Mouse (Mus musculus): Measurements from ENCODE around the gene Oprm1.
"Not testable (repeated sequence)": the region's sequence is repeated elsewhere in the genome, so short reads cannot be mapped to it uniquely, and the experiment has no call there.

The Oprm1 gene

DNA sequence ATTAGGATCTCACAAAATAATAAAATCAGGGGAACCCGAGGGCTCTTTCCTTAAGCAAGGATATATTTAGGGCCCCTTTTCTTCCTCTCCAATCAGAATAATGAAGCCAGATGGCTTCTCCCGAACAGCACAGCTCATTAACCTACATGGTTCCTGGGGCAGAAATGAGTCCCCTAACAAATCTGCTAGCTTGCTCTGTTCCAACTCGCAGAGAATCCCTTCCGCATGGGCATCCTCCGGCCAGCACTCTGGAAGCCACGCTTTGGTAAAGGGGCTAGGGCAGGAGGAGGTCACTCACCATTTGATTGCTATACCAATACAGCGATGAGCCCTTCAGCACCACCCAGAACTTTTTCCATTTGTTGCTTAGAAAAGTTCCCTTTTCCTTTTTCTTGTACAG, 220.9 kb downstream of the Oprm1 start:
- peak in 1 of 2 experiments; percentile 26 for DNase-seq

DNA sequence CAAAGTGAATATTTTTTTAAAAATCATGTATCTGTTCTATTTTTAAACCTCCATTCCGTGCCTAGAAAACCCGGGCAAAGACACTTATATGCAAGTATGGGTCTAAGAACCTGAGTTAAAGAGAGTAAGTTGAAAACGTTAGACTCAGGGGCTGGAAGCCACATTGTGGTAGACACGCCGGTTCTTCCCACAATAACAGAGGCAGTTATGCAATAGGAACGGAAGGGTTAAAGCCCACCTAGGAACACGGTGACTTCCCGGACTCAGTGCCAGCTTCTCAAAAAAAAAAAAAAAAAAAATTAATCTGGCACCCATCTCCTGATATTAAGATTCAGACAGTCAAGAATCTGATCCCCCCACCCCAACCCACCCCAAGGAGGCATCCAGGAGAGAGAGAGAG, 221.5 kb downstream of the Oprm1 start:
- no peak for DNase-seq

DNA sequence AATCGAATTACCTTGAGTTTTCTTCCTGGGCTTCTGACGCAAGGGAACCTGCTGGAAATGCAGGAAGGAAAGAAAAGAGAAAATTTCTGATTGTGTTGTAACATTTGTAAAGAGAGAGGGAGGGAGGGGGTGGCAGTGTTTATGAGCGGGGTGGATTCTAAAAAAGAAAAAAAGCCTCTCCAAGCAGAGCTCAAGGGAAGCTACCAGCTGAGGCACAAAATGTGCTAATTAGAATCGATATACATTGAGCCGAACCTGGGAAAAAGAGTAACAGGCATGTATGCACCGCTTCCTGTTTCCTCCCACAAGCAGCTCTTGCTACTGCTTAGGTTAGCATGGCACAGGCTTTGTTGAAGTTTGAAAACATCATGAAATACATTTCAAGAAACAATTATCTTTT, 221.9 kb downstream of the Oprm1 start:
- no peak for DNase-seq

DNA sequence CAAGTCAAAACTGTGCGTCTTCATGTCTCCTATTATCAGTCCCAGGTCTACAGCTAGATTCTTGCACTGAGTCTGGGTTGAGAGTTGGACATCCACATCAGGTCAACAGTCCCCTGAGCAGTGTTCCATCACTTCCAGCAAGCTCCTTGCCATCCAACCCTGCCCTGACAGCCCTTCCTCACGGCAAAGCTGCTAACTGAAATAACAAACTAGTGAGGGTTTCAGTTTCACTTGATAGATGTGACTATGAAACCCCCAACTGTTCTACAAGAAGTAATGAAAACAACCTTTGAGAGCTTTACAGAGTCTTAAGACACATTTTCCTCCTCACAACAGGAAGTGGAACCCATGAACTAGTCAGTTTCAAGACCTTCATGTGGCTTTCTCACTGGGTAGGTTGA, 224.4 kb downstream of the Oprm1 start:
- peak; percentile 54 to 59 for DNase-seq

DNA sequence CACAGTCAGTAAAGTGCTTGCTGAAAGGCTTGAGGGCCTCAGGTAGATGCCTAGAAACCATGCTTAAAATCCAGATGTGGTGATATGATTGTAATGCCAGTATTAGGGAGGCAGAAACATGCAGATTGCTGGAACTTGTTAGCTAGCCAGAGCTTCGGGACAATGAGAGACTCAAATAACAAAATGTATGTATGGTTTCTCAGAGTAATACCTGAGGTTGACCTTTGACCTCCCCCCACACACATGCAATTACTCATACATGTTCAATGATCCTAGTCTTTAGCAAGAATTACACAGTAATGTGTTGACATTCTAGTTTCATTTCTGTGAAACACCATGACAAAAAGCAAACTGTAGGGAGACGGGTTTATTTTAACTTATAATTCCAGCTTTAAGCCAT, 225.1 kb downstream of the Oprm1 start:
- no peak for DNase-seq

DNA sequence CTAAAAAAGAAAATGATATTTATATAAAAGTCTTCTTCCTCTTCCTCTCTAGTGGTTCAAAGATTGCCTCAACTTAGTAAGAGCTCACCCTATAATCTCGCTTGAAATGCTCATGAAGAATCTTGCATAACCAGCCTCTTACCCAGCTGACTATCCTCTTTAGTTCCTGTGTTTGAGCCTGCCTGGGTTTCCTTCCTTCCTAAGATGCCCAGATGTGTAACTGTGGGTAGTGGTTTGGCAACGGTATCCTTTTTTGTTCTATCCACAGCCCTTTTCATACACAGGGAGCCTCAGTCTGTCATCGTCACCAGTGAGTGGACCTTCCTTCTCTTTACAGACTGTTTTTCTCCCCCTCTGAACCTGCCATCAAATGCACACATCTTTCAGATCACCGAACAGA, 227.9 kb downstream of the Oprm1 start:
- no peak for DNase-seq

DNA sequence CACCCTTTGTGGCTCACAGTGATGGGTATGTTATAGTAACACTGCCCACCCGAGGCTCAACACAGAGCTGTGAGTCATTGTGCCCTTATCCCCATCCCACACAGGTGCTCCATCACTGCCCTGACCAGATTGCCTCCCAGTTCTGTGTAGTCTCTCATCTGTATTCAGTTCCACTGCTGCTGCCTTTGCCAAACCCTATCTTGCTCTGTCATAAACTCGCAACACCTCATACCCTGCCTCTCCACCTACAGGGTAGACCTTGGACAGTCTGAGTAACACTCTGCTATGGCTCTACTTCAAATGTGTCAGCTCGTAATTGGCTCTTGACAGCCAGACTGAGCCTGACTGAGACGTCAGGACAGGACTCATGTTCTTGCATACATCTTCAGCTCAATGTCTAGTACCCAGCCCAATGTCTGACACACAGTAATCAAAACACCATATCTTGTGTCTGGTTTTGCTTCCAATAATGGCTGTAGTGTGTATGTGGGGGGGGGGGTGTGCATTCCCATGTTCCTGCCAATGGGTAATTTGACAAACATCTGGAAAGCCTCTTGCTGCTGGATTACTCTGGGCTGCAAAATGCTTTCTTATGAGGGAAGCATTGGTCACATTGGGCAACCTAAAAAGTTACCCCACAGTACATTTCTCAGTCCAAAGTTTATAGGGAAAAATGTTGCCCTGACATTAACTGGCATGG, 229.2 kb downstream of the Oprm1 start:
- DNase-seq: no peak

DNA sequence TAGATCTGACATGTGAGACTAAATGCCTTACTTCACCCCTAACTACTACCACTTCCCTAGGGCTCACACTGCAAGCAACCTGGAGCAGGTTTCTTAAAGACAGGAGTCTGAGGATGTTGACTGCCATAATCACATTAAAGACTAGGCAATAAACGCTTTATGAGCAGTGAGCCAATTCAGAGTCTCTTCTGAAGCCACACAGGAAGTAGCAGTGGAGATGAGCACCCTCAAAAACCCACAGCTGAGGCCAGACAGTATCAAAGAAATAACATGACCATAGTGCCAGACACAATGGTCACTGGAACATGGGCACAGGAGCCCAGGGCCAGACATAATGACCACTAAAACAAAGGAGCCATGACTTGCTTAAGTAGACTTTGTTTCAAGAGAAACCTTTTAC, 230.2 kb downstream of the Oprm1 start:
- no peak for DNase-seq

DNA sequence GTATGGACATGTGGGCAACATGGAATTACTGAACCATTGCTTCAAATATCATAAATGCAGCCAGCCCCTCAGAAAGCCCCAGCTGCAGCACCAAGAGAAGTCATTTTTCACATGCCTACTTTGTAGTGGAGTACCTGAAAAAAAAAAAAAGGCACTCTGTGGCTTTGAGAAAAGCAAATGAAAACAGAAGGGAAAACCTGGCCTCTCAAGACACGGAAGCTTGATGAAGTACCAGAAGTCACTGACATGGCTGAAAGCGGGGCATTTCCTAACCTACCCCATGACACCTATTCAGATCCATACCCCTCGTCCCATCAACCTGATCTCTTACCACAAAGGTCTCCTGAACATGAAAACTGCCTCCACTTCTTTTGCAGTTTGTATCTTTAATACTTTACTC, 238.6 kb downstream of the Oprm1 start:
- no peak for DNase-seq

DNA sequence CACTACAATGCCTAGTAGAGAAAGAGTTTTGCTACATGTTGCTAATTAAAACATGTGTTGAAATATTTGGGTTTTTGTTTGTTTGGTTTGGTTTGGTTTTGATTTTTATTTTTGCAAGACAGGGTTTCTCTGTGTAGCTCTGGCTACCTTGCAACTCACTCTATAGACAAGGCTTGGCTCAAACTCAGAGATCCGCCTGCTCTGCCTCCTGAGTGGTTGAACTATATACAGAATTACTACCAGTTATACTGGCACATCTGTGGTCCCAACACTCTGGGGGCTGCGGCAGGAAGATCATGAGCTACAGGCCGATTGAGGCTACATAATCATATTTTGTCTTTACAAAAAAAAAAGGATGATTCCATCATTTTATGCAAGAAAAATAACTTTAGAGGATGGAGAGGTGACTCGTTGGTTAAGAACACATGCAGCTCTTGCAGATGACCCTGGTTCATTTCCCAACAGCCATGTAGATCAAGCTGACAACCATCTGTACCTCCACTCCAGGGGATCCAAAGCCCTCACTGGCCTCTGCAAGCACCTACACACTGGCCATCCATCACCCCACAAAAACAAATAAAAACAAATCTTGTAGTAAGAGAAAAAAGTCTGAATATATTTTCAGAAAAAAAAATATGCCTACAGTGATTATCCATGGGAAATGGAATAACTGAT, 240.4 kb downstream of the Oprm1 start:
- DNase-seq: no peak

DNA sequence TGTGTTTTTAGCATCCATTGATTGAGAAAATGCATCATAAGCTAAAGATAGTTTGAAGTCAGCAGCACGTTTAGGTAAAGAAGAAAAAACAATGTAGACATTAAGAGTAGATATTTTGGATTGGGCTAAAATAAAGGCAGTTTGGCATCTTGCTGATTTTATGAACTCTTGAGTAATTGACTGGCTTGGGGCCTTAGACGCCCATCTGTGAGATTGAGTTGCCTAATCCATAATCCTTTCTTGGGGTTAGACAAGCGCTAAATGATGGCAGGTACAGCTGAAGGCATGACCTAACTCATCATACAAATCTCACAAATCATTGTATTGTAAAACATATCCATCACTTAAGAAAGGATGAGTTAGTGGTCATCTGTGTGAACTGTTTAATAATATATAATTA, 241.0 kb downstream of the Oprm1 start:
- no peak for DNase-seq

DNA sequence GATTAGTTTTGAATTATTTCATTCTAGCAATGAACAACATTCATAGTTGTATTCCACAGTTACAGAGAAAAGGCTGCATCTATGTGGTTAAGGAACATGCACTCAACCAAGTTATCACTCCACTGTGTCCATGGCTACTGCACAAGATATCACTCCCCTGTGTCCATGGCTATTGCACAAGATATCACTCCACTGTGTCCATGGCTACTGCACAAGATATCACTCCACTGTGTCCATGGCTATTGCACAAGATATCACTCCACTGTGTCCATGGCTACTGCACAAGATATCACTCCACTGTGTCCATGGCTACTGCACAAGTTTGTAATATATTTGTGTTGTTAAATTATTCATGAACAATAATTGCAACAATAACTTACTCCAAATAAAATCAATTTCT, 245.6 kb downstream of the Oprm1 start:
- DNase-seq: not testable (repeated sequence)

DNA sequence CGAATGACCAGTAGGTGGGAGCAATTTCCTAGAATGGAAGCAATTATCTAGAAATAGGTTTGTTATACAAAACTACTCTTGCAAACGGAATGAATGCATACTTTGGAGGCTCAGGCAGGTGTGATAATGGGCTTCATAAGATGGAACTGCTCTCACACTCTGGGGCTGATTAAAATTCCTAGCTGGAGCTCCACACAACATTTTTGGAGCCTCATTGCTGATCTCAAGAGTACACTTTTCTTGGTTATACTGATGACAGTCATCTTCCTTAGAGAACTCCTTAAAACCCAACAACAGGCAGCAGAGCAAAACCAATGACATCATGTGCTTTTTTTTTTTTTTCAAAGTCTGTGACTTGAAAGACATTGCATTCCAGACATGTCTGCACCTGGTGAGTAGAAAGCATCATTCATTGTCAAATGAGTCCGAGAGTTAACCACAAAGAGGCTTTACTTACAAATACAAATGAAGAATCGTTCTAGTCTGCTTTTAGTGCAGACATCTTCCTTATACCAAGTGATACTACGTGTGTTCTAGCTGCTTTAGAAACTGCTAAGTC, 246.8 kb downstream of the Oprm1 start:
- DNase-seq: no peak

DNA sequence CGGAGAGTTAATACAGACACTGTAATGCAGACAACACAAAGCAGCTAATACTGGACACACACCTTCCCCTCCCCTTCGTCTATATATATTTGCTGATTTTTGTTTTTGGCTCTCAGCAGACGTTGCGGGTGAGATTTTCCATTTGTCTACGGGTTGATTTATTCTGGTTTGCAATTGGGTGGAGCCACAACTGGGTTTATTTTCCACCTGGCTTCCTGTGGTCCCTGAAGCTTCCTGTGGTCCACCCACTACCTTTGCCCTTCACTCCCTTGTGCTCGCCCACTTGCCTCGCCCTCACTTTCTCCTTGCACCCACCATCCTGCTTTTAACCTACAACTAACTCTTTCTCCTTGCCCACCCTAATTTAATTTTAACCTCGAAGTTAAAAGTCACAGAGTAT, 252.2 kb downstream of the Oprm1 start:
- no peak for DNase-seq

DNA sequence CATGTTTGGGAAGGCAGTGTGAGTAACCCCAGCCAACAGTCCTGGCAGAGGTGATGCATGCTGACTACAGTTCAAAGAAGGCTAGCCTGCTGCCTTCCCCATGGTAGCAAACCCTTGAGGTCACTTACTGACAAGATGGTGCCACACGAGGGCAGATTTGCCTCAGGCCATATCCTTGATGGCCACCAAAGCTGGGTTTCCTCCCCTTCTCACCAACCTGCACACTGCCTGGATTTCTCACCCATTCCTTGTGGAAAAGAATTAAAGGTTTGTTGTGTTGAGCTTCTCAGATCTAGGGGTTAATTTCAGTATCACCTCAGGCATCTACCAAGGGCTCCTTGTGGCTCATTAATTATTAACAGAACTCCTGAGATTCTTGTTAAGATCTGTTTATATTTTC, 256.9 kb downstream of the Oprm1 start:
- DNase-seq: no peak

DNA sequence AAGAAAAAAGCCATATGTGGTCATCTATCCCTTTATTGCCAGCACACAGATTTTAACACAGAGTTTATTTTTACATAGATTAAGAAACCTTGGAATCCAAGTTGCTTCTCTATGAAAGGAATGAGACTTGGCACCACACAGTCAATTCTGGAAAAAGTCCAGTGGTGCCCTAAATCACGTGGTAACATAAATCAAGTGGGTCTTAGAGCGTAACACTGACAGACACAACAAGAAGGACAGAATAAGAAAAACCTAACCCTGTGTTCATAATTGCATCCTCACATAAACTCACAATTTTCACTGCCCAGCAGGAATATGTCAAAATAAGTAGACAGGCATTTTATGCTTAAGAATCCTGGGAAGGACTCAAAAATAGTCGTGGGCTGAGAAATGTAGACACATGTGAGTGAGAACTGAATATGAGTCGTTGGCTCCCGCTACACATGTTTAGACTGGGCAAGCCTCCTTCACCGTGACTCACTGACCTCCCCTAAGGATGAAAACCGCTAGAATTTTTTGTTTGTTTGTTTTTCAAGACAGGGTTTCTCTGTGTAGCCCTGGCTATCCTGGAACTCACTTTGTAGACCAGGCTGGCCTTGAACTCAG, 261.6 kb downstream of the Oprm1 start:
- no peak for DNase-seq

DNA sequence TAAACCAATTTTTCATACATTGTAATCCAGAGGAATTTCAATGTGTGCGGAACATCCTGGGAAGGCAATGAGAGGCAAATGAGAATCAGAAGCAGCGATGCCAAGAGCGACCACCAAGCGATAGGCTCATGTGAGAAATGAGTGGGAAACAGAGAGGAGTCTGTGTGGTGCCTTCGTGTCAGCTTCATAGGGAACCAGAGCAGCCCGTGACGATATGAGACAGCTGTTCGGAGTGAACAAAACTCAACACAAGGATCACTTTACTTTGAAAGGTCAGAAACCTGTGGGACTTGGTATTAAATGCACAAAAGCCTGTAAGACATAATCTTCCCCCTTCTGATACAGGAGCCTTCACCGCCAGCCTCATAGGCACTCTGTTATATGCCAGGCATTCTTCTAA, 262.2 kb downstream of the Oprm1 start:
- DNase-seq: no peak

DNA sequence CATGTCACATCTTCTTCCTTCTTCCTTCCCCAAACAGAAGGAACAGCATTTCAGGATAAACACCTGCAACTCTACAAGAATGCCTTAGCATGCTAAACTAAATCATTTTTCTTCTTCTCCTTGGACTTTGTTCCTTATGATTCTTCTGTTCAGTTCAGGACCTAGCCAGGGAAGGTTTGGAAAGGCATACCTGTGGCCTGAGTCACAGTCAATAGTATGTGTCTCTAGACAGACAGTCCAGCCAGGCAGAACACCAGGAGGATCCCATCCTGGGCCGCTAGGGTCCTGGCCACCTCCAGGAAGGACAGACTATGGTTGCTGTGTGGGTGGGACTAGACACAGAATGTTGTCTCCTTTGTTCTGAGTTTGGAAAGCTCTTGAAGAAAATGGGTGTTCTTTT, 266.7 kb downstream of the Oprm1 start:
- no peak for DNase-seq

DNA sequence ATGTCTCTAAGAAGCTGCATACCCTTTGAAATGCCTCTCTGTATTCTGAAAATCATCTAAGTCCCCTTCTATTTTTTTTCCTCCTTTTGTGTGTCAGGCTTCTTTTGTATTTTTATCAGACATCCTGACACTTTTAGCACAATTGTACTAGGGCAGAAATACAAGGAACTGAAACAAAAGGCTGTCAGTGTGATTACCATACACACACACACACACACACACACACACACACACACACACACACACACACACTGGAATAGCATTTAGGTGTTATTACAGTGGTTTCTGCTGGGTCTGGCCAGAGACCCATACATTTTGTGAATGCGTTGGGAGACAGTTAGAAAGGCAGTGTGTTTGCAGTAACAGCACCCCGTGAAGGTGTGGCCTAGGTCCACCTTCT, 275.2 kb downstream of the Oprm1 start:
- no peak for DNase-seq

DNA sequence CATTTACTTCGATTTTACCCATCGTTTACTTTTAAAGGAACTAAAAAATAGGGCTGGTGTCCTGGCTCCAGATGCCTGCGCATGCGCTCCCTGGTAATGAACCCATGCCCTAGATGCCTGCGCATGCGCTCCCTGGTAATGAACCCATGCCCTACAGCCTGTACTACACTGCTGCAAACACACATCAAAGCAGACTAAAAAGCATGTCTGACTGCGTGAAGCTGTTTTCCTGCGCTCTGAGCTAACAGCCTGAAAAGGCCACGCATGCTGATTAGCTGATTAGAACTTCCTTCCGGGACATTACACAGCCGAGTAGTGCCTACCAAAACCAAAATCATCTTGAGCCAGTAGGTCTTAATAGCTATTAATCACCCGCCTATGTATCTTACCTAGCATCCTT, 277.2 kb downstream of the Oprm1 start:
- no peak for DNase-seq

DNA sequence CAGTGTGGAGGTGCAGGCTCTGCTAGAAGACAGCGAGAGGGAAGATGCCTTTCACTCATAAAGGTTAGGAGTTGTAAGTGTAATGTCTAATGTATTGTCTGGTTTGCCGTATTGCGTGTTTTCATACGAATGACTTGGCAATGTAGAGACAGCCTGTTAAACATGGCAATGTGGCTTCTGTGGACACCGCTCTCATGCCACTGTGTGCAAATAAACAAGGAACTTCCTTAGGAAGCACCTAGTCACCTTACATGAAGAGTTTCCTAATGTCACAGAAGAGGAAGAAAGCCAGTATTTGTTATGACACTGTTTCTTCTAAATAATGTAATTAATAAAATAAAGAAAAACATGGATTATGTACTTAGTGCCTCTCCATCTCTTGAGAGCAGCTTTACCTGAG, 278.9 kb downstream of the Oprm1 start:
- no peak for DNase-seq

DNA sequence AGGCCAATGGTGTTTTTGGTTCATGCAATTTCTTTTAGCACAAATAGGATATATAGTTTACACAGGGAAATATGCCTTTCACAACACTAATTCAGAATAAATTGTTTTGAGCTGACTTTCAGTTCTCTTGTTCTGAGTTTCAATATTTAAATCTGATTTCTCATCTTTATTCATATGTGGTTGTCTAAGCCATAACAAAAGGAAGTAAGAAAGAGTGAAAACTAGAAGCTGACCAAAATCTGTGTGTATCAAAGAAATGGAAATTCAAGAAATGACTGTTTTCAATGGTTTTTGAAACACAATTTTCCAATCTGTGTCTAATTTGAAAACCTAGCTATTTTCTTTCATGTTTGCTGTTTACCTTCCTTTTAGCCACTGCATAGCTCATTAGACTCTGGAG, 282.7 kb downstream of the Oprm1 start:
- no peak for DNase-seq

DNA sequence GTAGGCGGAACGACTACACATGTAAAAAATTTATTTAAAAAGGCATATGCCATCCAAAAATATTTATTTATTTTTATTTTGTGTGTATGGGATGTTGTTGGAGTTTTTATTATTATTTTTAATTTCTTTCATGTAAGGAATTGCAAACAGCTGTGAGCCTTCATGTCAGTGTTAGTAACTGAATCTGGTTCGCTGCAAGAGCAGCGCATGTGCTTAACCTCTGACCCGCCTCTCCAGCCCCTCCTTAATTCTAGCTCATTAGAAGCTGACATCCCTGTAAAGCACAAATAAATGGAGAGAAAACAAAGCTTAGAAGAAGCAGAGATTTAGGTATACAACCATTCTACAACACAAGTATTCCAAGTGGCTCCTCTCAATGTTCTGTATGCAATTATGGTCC, 285.6 kb downstream of the Oprm1 start:
- no peak for DNase-seq

DNA sequence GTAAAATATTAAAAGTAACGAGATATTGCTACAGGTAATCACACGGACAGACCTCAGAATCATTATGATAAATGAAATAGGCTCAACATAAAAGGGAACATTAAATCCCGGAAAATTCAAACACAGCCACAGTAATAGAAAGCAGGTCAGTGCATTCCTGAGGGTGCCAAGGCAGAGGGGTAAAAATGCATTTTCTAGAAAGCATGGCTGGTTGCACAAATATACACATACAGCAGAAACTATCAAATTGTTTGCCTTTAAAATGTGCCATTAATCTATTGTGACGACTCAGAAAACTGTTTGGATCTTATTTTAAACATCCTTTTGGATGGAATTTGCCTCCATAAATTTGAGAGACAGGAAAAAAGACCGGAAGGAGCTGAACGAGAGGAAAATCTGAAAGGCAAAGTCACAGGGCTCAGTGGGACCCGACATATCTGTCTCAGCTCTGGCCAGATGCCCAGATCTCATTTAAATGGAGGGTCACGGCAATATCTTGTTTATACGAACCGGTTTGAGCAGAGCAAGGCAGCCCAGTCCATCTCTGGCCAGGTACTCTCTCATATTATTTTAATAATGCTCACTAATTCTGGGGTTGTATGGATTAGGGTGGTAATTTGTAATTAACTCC, 289.1 kb downstream of the Oprm1 start:
- no peak for DNase-seq
